Mouse (Mus musculus): ENCODE measurements around the gene Rnf26. TPM values are rescaled to one million over a fixed set of nuclear protein-coding genes. Genes with fewer than 3 reads are reported as not detected.
A peak's percentile ranks its signal among the peaks of the same experiment; 100 is the strongest.

The Rnf26 gene
- total RNA-seq, 2 experiments from 2014 or later: 19.3 to 55.6 TPM

DNA sequence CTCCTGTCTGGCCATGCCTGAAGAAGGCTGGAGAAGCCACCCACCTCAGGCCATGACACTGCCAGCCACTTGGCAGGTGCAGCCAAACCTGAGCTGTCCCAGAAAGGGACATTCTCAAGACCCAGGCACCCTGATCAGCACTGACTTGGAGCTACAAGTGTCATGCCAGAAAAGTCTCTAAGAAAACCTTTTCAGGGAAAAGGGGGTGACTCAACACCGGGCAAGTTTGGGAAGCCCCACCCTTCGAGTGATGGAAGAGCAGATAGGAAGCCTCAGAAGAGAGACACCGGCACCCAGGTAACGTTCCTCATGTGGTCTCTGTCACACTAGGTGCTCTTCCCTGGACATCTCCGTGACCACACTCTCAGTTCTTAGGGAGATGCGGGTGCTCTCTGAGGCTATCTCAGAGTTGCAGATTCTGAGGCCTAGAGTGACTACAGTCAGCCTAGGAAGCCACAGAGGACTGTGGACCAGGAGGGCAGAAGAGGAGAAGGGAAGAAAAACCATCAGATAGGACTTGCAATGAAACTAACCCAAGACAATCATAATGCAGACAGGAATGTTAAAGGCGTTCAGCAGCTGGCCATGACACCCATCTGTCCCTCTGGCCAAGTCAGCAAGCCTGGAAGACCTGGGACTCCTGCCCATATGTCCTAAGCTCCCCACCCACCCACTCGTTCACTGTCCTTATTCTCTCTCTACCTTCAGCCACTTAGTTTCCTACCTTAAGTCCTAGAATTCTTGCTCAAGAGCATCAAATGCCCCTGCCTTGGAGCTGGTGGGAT lies 63.7 kb downstream of the Rnf26 start:
- no peak for ATAC-seq (replicated peaks; ENCODE audit: poor library complexity, severe bottlenecking)

DNA sequence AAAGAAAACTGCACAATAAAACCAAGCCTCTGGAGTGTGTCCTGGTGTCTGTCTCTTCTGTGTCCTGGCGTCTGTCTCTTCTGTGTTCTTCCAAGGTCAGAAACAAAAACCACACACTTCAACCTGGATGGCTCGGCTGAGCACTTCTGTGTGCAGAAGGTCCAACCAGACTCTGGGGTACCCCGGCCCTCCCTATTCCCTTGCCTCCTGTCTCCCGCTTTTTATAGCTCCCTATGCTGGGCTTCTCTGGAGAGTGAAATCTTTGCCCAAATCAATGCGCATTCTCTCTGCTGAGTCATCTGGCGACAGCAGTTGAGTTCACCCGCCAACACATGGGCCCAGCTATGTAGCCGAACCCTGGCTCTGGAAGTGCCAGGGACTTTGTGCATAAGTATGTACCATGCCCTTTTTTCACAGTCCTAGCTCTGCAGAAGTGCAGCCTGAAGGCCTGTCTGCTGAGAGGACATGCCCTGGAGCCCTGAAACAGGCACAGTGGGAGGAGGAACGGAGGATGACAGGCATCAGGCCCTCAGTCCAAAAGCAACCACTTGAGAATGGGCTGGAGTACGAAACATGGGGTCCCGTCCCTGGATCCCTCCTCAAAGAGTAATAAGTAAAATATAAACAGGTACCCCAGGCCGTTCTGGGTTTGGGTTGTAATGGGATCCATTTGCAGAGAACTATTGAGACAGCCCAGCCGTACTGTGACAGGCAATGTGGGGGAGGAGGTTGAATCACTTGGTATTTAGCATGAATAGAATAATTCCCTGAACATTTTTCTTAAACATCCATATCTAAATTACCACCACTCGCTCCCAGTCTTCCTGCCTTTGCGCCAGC lies 64.6 kb downstream of the Rnf26 start:
- no peak for ATAC-seq (replicated peaks; ENCODE audit: poor library complexity, severe bottlenecking)

DNA sequence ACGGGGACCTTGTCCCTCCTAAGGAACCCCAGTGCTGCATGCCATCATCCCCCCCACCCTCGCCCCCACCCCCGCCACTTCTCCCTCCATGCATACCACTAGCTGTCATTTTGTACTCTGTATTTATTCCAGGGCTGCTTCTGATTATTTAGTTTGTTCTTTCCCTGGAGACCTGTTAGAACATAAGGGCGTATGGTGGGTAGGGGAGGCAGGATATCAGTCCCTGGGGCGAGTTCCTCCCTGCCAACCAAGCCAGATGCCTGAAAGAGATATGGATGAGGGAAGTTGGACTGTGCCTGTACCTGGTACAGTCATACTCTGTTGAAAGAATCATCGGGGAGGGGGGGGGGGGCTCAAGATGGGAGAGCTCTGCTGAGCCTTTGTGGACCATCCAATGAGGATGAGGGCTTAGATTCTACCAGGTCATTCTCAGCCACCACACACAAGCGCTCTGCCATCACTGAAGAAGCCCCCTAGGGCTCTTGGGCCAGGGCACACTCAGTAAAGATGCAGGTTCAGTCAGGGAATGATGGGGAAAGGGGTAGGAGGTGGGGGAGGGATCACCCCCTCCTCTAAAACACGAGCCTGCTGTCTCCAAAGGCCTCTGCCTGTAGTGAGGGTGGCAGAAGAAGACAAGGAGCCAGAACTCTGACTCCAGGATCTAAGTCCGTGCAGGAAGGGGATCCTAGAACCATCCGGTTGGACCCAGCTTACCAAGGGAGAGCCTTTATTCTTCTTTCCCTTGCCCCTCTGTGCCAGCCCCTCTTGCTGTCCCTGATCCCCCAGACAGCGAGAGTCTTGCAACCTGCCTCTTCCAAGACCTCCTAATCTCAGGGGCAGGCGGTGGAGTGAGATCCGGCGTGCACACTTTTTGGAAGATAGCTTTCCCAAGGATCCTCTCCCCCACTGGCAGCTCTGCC lies 65.5 kb downstream of the Rnf26 start:
- no peak for ATAC-seq (replicated peaks; ENCODE audit: poor library complexity, severe bottlenecking)

DNA sequence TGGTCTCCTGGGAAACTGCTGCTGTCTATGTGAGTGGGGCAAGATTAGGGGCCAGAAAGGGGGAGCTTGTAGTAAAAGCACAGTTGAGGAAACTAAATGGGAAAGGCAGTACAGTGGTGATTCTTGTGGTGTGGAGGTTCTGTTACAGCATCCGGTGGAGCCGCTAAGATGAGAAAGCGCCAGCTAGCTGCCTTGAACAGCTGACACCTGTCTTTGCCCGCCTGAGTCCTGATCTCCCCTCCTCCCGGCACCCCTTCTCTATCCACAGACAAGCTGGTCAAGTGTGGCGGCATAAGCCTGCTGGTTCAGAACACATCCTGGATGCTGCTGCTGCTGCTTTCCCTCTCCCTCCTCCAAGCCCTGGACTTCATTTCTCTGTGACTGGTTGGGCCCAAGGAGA lies 66.2 kb downstream of the Rnf26 start:
- ATAC-seq (replicated peaks; ENCODE audit: poor library complexity, severe bottlenecking): peak; percentile 23; the same call in 1 of the 2 replicates

DNA sequence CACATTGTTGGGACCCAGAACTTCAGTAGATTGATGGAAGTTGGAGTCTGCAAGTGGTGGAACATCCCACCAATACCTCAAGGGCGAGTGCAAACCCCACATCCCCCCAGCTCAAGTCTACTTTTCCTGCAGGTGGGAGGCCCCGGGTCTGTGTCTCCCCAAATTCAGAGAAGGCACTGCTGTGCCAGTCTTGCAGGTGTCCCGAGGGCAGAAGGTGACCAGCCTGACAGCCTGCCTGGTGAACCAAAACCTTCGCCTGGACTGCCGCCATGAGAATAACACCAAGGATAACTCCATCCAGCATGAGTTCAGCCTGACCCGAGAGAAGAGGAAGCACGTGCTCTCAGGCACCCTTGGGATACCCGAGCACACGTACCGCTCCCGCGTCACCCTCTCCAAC lies 66.9 kb downstream of the Rnf26 start:
- ATAC-seq (replicated peaks; ENCODE audit: poor library complexity, severe bottlenecking): no peak

DNA sequence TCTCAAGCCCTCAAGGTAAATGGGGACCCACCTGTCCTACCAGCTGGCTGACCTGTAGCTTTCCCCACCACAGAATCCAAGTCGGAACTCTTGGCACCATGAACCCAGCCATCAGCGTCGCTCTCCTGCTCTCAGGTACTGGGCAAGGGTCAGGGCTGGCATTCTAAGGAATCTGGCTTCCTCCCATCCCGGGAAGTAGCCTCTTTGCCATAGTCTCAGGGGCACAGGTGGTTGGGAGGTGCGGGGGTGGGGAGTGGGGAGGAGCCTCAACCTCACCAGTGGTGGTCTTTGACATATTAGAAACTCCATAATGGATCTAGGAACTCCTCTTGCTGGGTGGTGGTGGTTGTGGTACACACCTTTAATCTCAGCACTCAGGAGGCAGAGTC lies 67.4 kb downstream of the Rnf26 start:
- no peak for ATAC-seq (replicated peaks; ENCODE audit: poor library complexity, severe bottlenecking)

Other genes with a start within 250 kb of the Rnf26 start
- 3.3 TPM in 1 of 2 replicates, not detected in the other for gene Thy1, start 70.1 kb downstream of the Rnf26 start, total RNA-seq (2014; fragmentation: Nextera tagmentation)
- gene Thy1, start 70.1 kb downstream of the Rnf26 start, total RNA-seq (2017): not detected in 2 replicates
- gene Usp2, start 46.5 kb downstream of the Rnf26 start, total RNA-seq (2014; fragmentation: Nextera tagmentation): 3.6 and 12.0 TPM in 2 replicates
- 1.2 and 3.1 TPM in 2 replicates for gene Usp2, start 46.5 kb downstream of the Rnf26 start, total RNA-seq (2017)
- not detected in 2 replicates for gene Mfrp, start 11.8 kb downstream of the Rnf26 start, total RNA-seq (2014; fragmentation: Nextera tagmentation)
- 0.15 TPM in 1 of 2 replicates, not detected in the other for gene Mfrp, start 11.8 kb downstream of the Rnf26 start, total RNA-seq (2017)
- not detected in 2 replicates for gene C1qtnf5, start 6.3 kb downstream of the Rnf26 start, total RNA-seq (2014; fragmentation: Nextera tagmentation)
- not detected in 2 replicates for gene C1qtnf5, start 6.3 kb downstream of the Rnf26 start, total RNA-seq (2017)
- gene Gm49380, start within 50 bp of the Rnf26 start, total RNA-seq (2014; fragmentation: Nextera tagmentation): not detected in 2 replicates
- gene Gm49380, start within 50 bp of the Rnf26 start, total RNA-seq (2017): not detected in 2 replicates
- not detected in 2 replicates for gene Mcam, start 21.0 kb upstream of the Rnf26 start, total RNA-seq (2014; fragmentation: Nextera tagmentation)
- 0.47 and 1.7 TPM in 2 replicates for gene Mcam, start 21.0 kb upstream of the Rnf26 start, total RNA-seq (2017)
- 89.7 and 108 TPM in 2 replicates for gene Cbl, start 120.5 kb upstream of the Rnf26 start, total RNA-seq (2014; fragmentation: Nextera tagmentation)
- gene Cbl, start 120.5 kb upstream of the Rnf26 start, total RNA-seq (2017): 40.3 and 42.9 TPM in 2 replicates
- not detected in 2 replicates for gene Ccdc153, start 127.2 kb upstream of the Rnf26 start, total RNA-seq (2014; fragmentation: Nextera tagmentation)
- gene Ccdc153, start 127.2 kb upstream of the Rnf26 start, total RNA-seq (2017): not detected in 2 replicates
- not detected in 2 replicates for gene Pdzd3, start 138.0 kb upstream of the Rnf26 start, total RNA-seq (2014; fragmentation: Nextera tagmentation)
- gene Pdzd3, start 138.0 kb upstream of the Rnf26 start, total RNA-seq (2017): 0.22 TPM in 1 of 2 replicates, not detected in the other
- gene Nlrx1, start 155.1 kb upstream of the Rnf26 start, total RNA-seq (2014; fragmentation: Nextera tagmentation): 4.9 and 11.1 TPM in 2 replicates
- 7.3 and 8.4 TPM in 2 replicates for gene Nlrx1, start 155.1 kb upstream of the Rnf26 start, total RNA-seq (2017)
- 0.21 TPM in 1 of 2 replicates, not detected in the other for gene Abcg4, start 175.1 kb upstream of the Rnf26 start, total RNA-seq (2014; fragmentation: Nextera tagmentation)
- not detected in 2 replicates for gene Abcg4, start 175.1 kb upstream of the Rnf26 start, total RNA-seq (2017)
- 12.7 TPM in 2 replicates for gene Hinfp, start 192.2 kb upstream of the Rnf26 start, total RNA-seq (2014; fragmentation: Nextera tagmentation)
- gene Hinfp, start 192.2 kb upstream of the Rnf26 start, total RNA-seq (2017): 11.6 and 12.2 TPM in 2 replicates
- gene C2cd2l, start 206.8 kb upstream of the Rnf26 start, total RNA-seq (2014; fragmentation: Nextera tagmentation): 8.3 and 17.5 TPM in 2 replicates
- 4.2 and 5.9 TPM in 2 replicates for gene C2cd2l, start 206.8 kb upstream of the Rnf26 start, total RNA-seq (2017)
- 41.0 and 48.8 TPM in 2 replicates for gene Dpagt1, start 212.5 kb upstream of the Rnf26 start, total RNA-seq (2014; fragmentation: Nextera tagmentation)
- 18.2 and 26.4 TPM in 2 replicates for gene Dpagt1, start 212.5 kb upstream of the Rnf26 start, total RNA-seq (2017)
- 76.3 and 96.9 TPM in 2 replicates for gene H2afx, start 221.2 kb upstream of the Rnf26 start, total RNA-seq (2014; fragmentation: Nextera tagmentation)
- gene H2afx, start 221.2 kb upstream of the Rnf26 start, total RNA-seq (2017): 298 and 423 TPM in 2 replicates
- 64.3 and 92.6 TPM in 2 replicates for gene Hmbs, start 230.7 kb upstream of the Rnf26 start, total RNA-seq (2014; fragmentation: Nextera tagmentation)
- gene Hmbs, start 230.7 kb upstream of the Rnf26 start, total RNA-seq (2017): 32.2 and 47.4 TPM in 2 replicates
- 25.8 and 27.1 TPM in 2 replicates for gene Vps11, start 248.2 kb upstream of the Rnf26 start, total RNA-seq (2014; fragmentation: Nextera tagmentation)
- 21.1 and 21.5 TPM in 2 replicates for gene Vps11, start 248.2 kb upstream of the Rnf26 start, total RNA-seq (2017)